Mouse (Mus musculus) midbrain, embryonic 15.5 days (tissue): ENCODE measurements around the gene Cntd1. TPM values are rescaled to one million over a fixed set of nuclear protein-coding genes. Genes with fewer than 3 reads are reported as not detected.
A peak's percentile ranks its signal among the peaks of the same experiment; 100 is the strongest.

Source experiments
- ATAC-seq: fragments of 200-750 bp; cut with Nextera tagmentation; replicated peaks from 2 replicates; pipeline ENCODE4 v1.8.0; 2017; ENCODE audit warnings: moderate TSS enrichment
- H3K27ac ChIP-seq: fragments of 300-500 bp; sonication (generic); 2 replicates; pipeline ENCODE4 v1.5.1; 2015; ENCODE audit warnings: mild to moderate bottlenecking, inconsistent platforms
- H3K27me3 ChIP-seq: fragments of 300-500 bp; sonication (generic); replicated peaks from 2 replicates; pipeline ENCODE4 v1.6.1; 2015; ENCODE audit warnings: inconsistent platforms
- H3K36me3 ChIP-seq: fragments of 300-500 bp; sonication (generic); replicated peaks from 2 replicates; pipeline ENCODE4 v1.6.1; 2015; ENCODE audit warnings: inconsistent platforms
- H3K4me1 ChIP-seq: fragments of 300-500 bp; sonication (generic); 2 replicates; pipeline ENCODE4 v1.6.1; 2015; ENCODE audit warnings: inconsistent platforms
- H3K4me2 ChIP-seq: fragments of 300-500 bp; sonication (generic); 2 replicates; pipeline ENCODE4 v1.6.1; 2015; ENCODE audit warnings: inconsistent platforms, mild to moderate bottlenecking, moderate library complexity
- H3K4me3 ChIP-seq: fragments of 300-500 bp; sonication (generic); 2 replicates; pipeline ENCODE4 v1.5.1; 2015; ENCODE audit warnings: mild to moderate bottlenecking, inconsistent platforms
- H3K9ac ChIP-seq: fragments of 300-500 bp; sonication (generic); 2 replicates; pipeline ENCODE4 v1.6.1; 2015; ENCODE audit warnings: mild to moderate bottlenecking, inconsistent platforms
- H3K9me3 ChIP-seq: fragments of 300-500 bp; sonication (generic); 2 replicates; pipeline ENCODE4 v1.6.1; 2016; ENCODE audit warnings: inconsistent platforms
- WGBS: fragments of 180-500 bp; shearing (Covaris S2); methylation state at CpG from one replicate; pipeline ENCODE4 v1.1.7; 2015; ENCODE audit warnings: mixed read lengths; 5-methylcytosine and 5-hydroxymethylcytosine counted together
- polyA plus RNA-seq: library from polyadenylated mRNA; unstranded; fragments of >200 nt; fragmentation: Nextera tagmentation; extraction: Ambion mirVana; gene quantifications from 2 replicates; pipeline ENCODE4 v1.2.1, GENCODE M21; 2015

Cntd1 gene
- 0.93 and 1.3 TPM in 2 replicates for polyA plus RNA-seq

DNA sequence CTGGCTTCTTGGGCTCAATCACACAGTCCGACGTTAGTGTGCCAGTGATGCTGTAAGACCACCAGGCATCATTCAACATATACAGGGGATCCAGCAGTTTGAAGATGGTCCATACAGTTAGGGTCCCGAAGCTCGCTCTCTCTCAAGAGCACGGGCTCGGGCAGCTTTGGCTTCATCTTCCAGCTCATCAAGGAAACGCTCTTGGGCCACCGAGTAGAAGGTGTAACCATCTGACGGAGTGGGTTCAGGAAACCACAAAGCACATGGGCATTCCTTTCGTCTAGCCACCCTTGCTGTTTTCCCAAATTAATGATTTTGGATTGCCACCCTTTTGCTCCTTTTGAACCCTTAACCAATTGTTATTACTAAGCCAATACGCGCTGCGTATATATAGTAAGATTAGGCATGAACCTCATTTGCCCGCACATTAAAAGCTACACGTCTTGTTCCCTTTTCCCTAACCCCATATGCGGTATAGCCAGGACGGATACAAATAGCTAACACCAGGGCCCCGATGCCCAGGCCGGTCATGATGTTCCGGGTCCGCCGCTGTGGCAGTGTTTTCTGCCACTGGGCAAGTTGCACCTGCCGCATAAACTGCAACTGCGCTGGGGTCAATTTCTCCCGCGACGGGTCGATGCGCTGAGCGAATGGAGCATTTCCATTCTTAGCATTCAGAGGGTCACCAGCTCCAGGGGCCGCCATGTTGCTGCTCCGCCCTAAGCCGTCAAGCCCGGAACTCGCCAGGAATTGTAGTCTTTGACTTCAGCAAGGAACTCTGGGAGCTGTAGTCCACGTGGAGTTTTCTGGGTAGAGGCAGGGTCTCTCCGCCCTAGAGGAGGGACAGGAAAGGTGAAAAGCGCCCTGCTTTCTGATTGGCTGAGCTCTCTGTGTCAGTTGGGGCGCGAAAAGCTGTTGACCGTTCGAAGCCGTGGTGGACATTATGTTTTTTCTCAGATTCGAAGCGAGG lies at the start of gene Cntd1, which contains the start of gene Coa3:
Cntd1 (plus strand) TSS at position 790 of the 970 bp plus-strand sequence.
Coa3 (minus strand) TSS at position 892 of the 970 bp plus-strand sequence.
- H3K4me3 ChIP-seq: peak within 1 kb of the TSS; percentile 71
- peak; percentile 96 for ATAC-seq
- H3K9me3 ChIP-seq: no peaks in the 10 kb centered on the region
- peak within 1 kb of the TSS; percentile 89 for H3K4me2 ChIP-seq
- peak within 1 kb of the TSS; percentile 83 for H3K27ac ChIP-seq
- no peaks in the 10 kb centered on the region for H3K27me3 ChIP-seq
- WGBS: 10% methylated on average over 45 of the region's 45 CpGs
- H3K36me3 ChIP-seq: no peaks in the 10 kb centered on the region
- peaks cover 30% of the 10 kb centered on the region for H3K4me1 ChIP-seq
- peak within 1 kb of the TSS; percentile 80 for H3K9ac ChIP-seq

DNA sequence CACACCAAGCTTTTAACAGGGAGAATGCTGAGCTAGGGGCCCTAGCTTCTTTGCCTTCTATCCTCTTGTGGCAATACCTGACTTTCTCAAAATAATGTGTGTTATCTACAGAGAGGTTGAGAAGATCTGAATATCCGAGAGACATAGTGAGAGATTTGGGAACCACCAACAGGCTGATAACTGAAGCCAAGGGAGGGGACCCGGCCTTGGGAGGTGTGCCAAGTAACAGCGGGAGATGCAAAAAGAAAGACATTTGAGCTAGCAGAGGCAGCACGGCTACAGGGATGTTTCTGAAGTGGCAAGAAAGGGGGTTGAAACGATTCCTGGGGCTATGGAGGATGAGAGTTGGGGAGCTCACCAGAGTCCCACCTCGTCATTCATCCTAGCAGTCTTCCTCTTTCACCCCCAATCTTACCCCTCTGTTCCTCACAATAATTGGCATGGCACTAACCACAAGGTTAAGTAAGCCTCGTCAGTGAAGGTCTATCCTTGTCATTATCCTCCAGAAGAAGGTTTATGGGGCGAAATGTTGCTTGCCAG lies 49.4 kb upstream of the Cntd1 start:
- H3K27ac ChIP-seq: no peak overlapping the region
- no peaks in the 10 kb centered on the region for H3K36me3 ChIP-seq
- no peaks in the 10 kb centered on the region for H3K9me3 ChIP-seq

GRCm38 (mm10) chr11:101230061-101230511 lies 48.7 kb upstream of the Cntd1 start:
- H3K9me3 ChIP-seq: no peaks in the 10 kb centered on the region
- H3K4me2 ChIP-seq: no peak overlapping the region
- no peak overlapping the region for H3K4me3 ChIP-seq
- 26% methylated on average over 2 of the region's 2 CpGs for WGBS
- H3K4me1 ChIP-seq: peaks cover 7% of the 10 kb centered on the region
- H3K27me3 ChIP-seq: 0 out of 2 replicates have a peak, but pooled peaks cover 3% of the 10 kb centered on the region
- no peak overlapping the region for H3K9ac ChIP-seq
- no peak for ATAC-seq
- H3K27ac ChIP-seq: 0 out of 2 replicates have a peak overlapping the region, but pooled peaks have one; percentile 21
- H3K36me3 ChIP-seq: no peaks in the 10 kb centered on the region

More for the DNA sequence above, 49.4 kb upstream of the Cntd1 start:
- H3K9ac ChIP-seq: no peak overlapping the region
- no peak overlapping the region for H3K4me2 ChIP-seq
- peaks cover 7% of the 10 kb centered on the region for H3K4me1 ChIP-seq
- no peak overlapping the region for H3K4me3 ChIP-seq
- WGBS: 27% methylated on average over 8 of the region's 8 CpGs
- ATAC-seq: no peak
- 0 out of 2 replicates have a peak, but pooled peaks cover 3% of the 10 kb centered on the region for H3K27me3 ChIP-seq

DNA sequence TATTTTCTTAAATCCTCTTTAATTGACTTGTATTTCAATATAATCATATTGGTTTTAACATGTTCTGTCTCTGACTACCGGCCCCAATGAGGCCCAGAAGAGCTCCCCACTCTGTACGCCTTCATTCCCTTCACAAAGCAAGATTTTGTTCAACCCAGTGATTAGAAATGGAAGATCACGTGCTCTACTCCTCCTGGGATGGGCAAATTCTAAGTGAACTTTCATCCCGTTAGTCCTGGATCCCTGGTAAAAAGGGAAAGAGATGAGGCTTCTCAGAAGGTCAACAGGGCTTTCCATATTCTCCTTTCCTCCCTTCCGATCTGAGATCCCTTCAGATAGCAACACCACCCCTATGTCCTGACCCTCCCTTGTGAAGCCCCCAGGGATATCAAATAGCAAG lies 48.3 kb upstream of the Cntd1 start:
- H3K4me1 ChIP-seq: peaks cover 2% of the 10 kb centered on the region; the same call in 1 of the 2 replicates
- 0 out of 2 replicates have a peak, but pooled peaks cover 3% of the 10 kb centered on the region for H3K27me3 ChIP-seq
- H3K27ac ChIP-seq: 0 out of 2 replicates have a peak overlapping the region, but pooled peaks have one; percentile 21
- no peak overlapping the region for H3K4me2 ChIP-seq
- H3K9me3 ChIP-seq: no peaks in the 10 kb centered on the region
- H3K4me3 ChIP-seq: no peak overlapping the region
- WGBS: 17% methylated on average over 5 of the region's 5 CpGs
- no peaks in the 10 kb centered on the region for H3K36me3 ChIP-seq
- ATAC-seq: no peak
- H3K9ac ChIP-seq: no peak overlapping the region

- Histone ChIP-seq H3K9ac (no peak overlapping the region), H3K4me3 (no peak overlapping the region), H3K4me2 (no peak overlapping the region), H3K27me3 (0 out of 2 replicates have a peak, but pooled peaks cover 3% of the 10 kb centered on the region), H3K4me1 (no peaks in the 10 kb centered on the region), H3K9me3 (no peaks in the 10 kb centered on the region), H3K27ac (0 out of 2 replicates have a peak overlapping the region, but pooled peaks have one; percentile 42), H3K36me3 (no peaks in the 10 kb centered on the region)
- no peak for ATAC-seq
- 14% methylated on average over 18 of the region's 18 CpGs for WGBS
Measured at GRCm38 (mm10) chr11:101230991-101231871, 47.6 kb upstream of the Cntd1 start.

DNA sequence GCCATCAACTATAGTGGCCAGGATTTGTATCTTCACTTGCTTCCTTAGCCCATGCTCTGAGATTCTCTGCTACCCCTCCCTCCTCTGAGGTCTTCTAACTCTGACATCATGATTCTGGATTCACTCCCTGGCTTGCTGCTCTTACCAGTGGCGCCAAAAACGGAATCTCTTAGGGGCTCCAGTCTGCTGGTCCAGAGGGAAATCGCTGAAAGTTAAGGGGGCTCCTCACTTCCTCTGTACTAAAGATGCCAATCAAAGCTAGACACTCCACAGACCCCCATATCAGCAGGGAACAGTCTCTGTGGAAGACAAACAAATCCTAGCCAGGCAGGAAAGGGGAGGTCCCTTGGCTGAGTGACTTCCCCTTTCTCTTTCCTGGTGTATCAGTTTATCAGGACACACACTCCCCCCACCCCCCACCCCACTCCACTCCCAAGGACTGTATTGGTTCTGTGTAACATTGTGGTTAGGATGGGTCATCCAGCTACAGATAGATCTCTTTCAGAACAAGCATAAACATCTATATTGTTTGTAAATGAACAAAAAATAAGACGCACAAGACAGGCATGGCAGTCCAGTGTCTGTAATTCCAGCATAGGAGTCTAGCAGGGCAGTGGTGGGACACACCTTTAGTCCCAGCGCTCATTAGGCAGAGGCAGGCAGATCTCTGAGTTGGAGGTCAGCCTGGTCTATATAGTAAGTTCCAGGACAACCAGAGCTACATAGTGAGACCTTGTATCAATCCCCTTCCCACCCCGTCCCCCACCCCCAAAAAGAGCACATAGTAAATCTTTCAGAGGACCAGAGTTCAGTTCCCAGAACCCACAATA lies 46.6 kb upstream of the Cntd1 start:
- Histone ChIP-seq H3K4me3 (no peak overlapping the region), H3K9ac (no peak overlapping the region), H3K4me1 (no peaks in the 10 kb centered on the region), H3K27me3 (0 out of 2 replicates have a peak, but pooled peaks cover 3% of the 10 kb centered on the region), H3K4me2 (no peak overlapping the region), H3K36me3 (no peaks in the 10 kb centered on the region), H3K27ac (0 out of 2 replicates have a peak overlapping the region, but pooled peaks have one; percentile 42), H3K9me3 (no peaks in the 10 kb centered on the region)
- no peak for ATAC-seq
- 61% methylated on average over 6 of the region's 6 CpGs for WGBS

DNA sequence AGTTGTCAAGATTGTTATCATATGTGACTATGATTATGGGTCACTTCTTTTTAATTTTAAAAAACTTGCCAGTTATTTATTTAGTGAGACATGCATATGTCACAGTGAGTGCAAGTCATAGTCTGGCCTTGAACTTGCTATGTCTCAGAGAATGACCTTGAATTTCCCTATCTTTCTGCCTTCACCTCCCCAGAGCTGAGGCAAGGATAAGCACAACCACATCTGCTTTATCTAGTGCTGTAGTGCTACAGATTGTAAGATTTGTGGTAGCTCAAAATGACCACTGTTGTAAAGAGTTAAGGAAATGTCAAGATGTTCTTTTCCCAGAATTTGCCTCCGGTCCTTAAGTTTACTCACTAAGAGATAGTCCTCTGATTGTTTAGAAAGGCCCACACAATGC lies 45.6 kb upstream of the Cntd1 start:
- Histone ChIP-seq H3K36me3 (no peaks in the 10 kb centered on the region), H3K9ac (no peak overlapping the region), H3K27me3 (0 out of 2 replicates have a peak, but pooled peaks cover 3% of the 10 kb centered on the region), H3K4me1 (no peaks in the 10 kb centered on the region), H3K4me3 (no peak overlapping the region), H3K9me3 (no peaks in the 10 kb centered on the region), H3K27ac (no peak overlapping the region), H3K4me2 (no peak overlapping the region)
- WGBS: 91% methylated on average over 1 of the region's 1 CpGs
- ATAC-seq: no peak

DNA sequence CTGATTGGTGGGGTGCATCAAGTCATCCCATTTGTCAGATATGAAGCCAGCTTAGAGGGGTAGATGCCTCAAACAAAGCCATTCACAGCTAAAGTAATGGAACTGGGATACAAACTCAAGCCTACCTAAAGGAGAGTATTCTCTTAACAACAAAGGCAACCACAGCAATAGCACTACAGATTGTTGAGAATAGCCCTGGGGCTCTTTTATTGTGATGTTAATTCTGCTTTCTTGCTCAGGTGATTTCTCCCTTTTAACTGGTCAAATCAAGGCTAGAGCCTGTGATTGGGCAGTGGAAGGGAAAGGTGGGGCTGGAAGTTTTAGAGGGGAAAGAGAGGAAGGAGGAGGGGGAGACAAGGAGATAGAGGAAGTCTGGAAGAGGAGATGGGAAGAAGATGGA lies 44.7 kb upstream of the Cntd1 start:
- no peak overlapping the region for H3K27ac ChIP-seq
- ATAC-seq: no peak
- H3K27me3 ChIP-seq: 0 out of 2 replicates have a peak, but pooled peaks cover 3% of the 10 kb centered on the region
- H3K4me2 ChIP-seq: no peak overlapping the region
- H3K36me3 ChIP-seq: no peaks in the 10 kb centered on the region
- no peaks in the 10 kb centered on the region for H3K9me3 ChIP-seq
- H3K4me3 ChIP-seq: no peak overlapping the region
- no peaks in the 10 kb centered on the region for H3K4me1 ChIP-seq
- no peak overlapping the region for H3K9ac ChIP-seq

GRCm38 (mm10) chr11:101235429-101235828 lies 43.4 kb upstream of the Cntd1 start:
- Histone ChIP-seq H3K27me3 (0 out of 2 replicates have a peak, but pooled peaks cover 2% of the 10 kb centered on the region), H3K27ac (no peak overlapping the region), H3K4me2 (no peak overlapping the region), H3K4me1 (no peaks in the 10 kb centered on the region), H3K36me3 (no peaks in the 10 kb centered on the region), H3K4me3 (no peak overlapping the region), H3K9ac (no peak overlapping the region), H3K9me3 (no peaks in the 10 kb centered on the region)
- no peak for ATAC-seq

DNA sequence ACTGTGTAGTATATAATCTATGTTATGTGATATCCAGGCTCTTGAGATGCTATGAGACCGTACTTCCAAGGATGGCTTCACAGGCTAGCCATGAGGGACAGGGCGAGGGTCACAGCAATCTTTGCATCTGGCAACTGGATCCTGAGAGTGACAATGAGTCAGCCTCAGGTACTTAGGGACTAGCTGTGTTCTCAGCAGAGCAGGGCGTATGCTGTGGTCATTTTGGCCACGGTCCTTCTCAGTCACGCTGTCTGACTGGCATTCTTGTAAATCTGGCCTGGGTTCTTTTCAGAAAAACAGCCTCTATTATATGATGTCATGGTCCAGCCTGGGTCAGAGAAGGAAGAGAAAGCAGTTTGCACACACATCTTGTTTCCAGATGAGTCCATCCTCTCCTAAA lies 42.0 kb upstream of the Cntd1 start:
- Histone ChIP-seq H3K36me3 (no peaks in the 10 kb centered on the region), H3K27ac (no peak overlapping the region), H3K4me3 (no peak overlapping the region), H3K4me1 (no peaks in the 10 kb centered on the region), H3K9ac (no peak overlapping the region), H3K4me2 (no peak overlapping the region), H3K9me3 (no peaks in the 10 kb centered on the region), H3K27me3 (no peaks in the 10 kb centered on the region)
- no peak for ATAC-seq
- WGBS: 92% methylated on average over 5 of the region's 5 CpGs

GRCm38 (mm10) chr11:101238071-101238647 lies 40.7 kb upstream of the Cntd1 start:
- no peak overlapping the region for H3K4me2 ChIP-seq
- no peak overlapping the region for H3K27ac ChIP-seq
- H3K4me1 ChIP-seq: no peaks in the 10 kb centered on the region
- no peak overlapping the region for H3K4me3 ChIP-seq
- H3K36me3 ChIP-seq: no peaks in the 10 kb centered on the region
- H3K27me3 ChIP-seq: no peaks in the 10 kb centered on the region
- WGBS: 51% methylated on average over 5 of the region's 5 CpGs
- no peak for ATAC-seq
- no peak overlapping the region for H3K9ac ChIP-seq
- no peaks in the 10 kb centered on the region for H3K9me3 ChIP-seq
